Mouse (Mus musculus) CD8-positive naive resting alpha-beta T cell, adult 2 months (primary cell): ENCODE results near the gene Vmn1r34.
"Not testable (repeated sequence)": the region's sequence is repeated elsewhere in the genome, so short reads cannot be mapped to it uniquely, and the experiment has no call there.

ENCODE experiments used
- DNase-seq, 2 experiments: peaks; one replicate each; pipeline ENCODE4 v3.0.0; 2022; ENCODE audit warnings: low read depth in 2 of 2, low spot score in 2 of 2

Vmn1r34 gene

GRCm38 (mm10) chr6:66643779-66644178, at the start of gene Vmn1r34:
Gene Vmn1r34 (minus strand): TSS chr6:66643879.
- no peak for DNase-seq

- DNase-seq = no peak
Observed at GRCm38 (mm10) chr6:66685806-66686205, 42.1 kb upstream of the Vmn1r34 start, which contains the start of gene Vmn1r35. Gene Vmn1r35 (minus strand): TSS chr6:66685906.

- not testable (repeated sequence) for DNase-seq
Observed at GRCm38 (mm10) chr6:66618182-66618581, 25.5 kb downstream of the Vmn1r34 start, which contains the start of gene Vmn1r33. Gene Vmn1r33 (minus strand): TSS chr6:66618282.

- DNase-seq = no peak
Observed at GRCm38 (mm10) chr6:66595804-66596203, 47.9 kb downstream of the Vmn1r34 start.
